Mouse (Mus musculus): ENCODE data around the gene D130052B06Rik.

D130052B06Rik gene

GRCm38 (mm10) chr11:33668376-33668775, 69.3 kb downstream of the D130052B06Rik start:
- DNase-seq = no peak

GRCm38 (mm10) chr11:33670105-33670965, 71.2 kb downstream of the D130052B06Rik start:
- DNase-seq = no peak

Measured in cerebellum, adult 9-11 months (tissue).